Mouse (Mus musculus) heart, adult 8-10 months (tissue): Measurements from ENCODE around the gene Aff2. TPM values are rescaled to one million over a fixed set of nuclear protein-coding genes. Genes with fewer than 3 reads are reported as not detected.

ENCODE experiments used
- DNase-seq: peaks from one replicate; pipeline ENCODE4 v3.0.0; 2022; ENCODE audit warnings: low spot score
- total RNA-seq, 4 experiments: library from RNA; stranded (reverse); gene quantifications; 2 replicates each; pipeline ENCODE4 v1.2.4; 2022

Aff2 gene
- total RNA-seq, 4 experiments from 2014 or later: 2.2 to 3.5 (median 2.8) TPM

DNA sequence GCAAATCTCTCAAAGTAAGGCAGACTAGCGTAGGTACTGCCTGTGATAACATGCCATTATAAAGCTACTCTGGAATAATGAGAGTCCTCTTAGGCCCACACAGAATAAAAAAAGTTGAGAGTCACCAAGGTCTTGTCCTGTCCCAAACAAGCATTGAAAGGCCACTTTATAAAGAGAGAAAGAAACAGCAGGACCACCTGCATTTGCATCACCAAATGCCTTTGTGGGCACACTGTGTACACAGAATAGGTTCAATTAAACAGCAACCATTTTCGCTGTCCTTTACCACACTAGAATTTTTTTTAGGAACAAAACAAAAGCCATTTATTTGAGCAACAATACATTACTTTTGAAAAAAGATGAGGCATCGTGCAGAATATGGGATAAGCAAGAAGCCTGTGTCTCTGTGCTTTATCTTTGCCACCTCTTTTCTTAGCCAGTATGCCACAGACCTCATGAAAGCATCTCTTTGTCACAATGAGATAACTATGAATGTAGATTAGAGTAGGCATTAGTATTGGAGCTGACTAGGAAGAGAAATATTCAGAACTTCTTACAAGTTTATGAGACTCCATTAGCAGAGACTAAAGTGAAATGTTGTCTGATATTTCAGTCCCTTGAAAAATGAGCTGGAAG lies 385.0 kb downstream of the Aff2 start:
- no peak for DNase-seq

DNA sequence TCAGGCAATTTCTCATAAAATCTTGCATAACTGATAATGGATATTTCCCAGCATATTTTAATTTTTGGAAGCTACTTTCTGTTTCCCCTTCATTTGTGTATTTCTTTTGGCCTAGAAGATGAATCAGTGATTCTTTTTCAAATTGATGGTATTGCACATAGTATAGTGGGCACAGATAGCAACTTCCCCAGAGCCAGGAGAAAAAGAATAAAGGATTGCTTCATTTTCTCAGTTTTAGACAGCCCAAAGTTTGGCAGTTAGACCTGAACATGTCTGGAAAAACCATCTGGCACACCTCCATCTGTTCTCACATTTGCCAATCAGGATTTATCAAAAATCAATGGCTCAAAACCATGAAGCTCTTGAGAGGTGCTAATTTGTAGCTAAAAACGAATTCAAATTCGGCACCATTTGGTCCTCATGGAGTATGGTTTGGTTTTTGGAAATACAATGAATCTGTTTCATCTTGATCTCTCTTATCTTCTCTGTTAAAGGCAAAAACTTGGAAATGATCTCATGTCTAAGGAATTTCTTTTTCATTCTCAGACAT lies 441.9 kb downstream of the Aff2 start:
- DNase-seq: no peak

DNA sequence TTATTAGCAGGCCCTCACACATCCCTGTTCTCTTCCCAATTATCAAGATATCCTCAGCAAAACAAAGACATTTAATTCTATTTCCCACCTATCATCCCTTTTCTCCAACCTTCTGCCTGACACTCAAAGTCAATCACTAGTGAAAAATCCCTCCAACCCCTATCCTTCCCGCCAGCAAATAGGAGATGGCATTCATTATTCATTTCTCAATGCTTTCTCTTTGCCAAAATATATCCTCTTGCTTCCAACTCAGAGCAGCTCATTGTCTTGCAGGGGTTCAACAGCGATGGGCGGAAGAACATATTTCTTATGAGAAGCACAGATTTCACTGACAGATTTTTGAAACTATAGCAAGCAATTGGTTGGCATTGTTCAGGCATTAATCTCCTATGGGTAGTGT lies 442.4 kb downstream of the Aff2 start:
- no peak for DNase-seq

DNA sequence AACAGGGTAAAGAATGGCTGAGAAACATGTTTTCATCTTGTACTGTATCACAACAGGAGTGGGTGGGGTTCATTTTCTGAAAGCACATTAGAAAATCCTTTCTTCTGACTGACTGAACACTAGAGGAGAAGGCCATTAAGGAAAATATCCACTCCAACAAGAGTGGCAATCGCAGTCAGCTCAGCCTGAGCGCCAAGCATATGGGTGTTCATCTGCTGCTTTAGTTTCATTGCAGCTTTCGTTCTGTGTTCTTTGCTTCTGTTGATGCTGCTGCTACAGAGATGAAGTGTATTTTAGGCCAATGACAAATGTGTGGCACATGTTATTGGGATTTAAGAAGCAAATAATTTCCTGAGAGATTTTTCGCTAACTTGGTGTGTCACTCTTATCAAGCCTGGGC lies 451.7 kb downstream of the Aff2 start:
- DNase-seq: no peak

DNA sequence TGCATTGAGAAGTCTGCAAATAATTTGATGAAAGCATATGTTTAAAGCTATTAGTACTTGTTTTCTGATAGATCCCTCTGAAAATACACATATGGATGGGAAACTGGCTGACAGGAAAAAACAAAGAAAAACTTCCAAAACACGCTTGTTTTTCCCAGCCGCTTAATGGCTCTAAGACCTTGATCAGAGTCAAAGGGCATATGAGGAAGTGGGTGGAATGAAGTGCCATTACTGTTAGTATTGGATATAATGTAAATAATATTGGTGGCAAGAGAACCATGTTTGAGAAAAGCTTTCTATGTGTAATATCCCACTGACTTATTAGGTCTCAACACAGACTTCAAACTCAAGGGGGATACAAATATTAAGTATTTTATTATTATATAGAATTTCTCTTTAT lies 455.0 kb downstream of the Aff2 start:
- DNase-seq: no peak

DNA sequence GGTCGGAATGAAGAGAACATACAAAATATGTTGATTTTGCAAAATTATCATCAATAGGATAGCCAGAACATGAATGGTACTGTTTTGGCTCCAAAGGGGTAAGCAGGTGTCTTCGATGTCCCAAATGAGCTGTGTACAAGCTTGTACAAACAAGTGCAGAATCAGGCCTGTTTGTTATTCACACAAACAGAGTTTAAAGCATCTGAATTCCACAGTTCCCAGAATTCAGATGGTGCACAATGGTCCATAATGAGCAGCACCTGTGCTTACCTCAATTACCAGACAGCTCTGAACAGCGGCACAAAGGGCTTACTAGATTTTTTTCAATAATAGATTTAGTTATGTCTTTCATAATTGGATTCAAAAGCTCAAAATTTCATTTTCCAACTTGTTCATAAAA lies 457.6 kb downstream of the Aff2 start:
- no peak for DNase-seq

DNA sequence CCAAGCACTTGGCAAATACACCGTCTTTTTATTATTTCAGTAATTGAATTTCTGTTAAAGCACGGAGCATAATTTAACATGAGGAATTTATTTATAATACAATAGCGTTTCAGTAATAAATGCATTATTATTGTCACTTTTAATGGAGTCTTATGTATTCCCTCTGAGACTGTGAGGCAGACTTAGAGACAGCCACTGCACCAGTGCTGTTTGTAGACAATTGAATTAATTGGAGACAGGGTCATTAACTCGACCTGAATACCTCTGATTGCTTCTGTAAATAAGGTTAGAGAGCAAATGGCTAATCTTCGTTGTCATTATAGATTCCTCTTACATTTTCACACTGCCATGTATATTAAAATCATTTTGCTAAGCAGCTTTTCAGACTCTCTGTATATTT lies 458.1 kb downstream of the Aff2 start:
- DNase-seq: no peak

DNA sequence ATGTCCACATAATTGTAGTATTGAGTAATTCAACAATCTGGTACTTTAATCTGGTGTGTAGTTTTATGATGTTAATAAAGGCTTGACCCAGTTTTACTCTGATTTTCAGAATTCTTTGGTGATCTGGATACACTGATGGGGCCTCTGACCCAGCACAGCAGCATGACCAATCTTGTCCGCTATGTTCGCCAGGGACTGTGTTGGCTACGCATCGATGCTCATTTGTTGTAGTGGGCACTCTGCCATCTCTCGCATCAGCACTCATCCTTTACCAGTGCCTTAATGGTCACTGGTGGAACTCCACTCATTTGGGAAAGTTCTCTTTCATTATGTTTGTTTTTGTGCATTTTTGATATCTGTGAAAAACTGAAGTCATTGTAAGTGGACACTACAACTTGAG lies 507.5 kb downstream of the Aff2 start:
- DNase-seq: no peak

DNA sequence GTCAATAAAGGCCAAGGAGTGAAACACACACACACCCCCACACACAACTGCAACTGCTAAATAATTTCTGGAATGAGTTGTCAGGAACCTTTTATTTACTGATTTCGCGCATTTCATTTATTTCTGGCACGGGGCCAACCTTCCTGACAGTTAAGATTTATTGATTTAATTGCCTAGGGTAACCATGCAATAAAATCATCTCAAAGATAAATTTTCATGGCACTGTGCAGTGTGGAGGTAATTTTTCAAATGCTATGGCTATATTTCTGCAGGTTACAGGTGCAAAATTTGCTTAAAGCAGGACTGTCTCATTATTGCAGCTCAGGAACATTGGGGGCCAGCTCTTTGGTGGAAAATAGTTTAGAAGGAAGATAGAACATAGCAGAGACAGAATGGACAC lies 531.6 kb downstream of the Aff2 start:
- DNase-seq: no peak
